In the genomic region with DNA sequence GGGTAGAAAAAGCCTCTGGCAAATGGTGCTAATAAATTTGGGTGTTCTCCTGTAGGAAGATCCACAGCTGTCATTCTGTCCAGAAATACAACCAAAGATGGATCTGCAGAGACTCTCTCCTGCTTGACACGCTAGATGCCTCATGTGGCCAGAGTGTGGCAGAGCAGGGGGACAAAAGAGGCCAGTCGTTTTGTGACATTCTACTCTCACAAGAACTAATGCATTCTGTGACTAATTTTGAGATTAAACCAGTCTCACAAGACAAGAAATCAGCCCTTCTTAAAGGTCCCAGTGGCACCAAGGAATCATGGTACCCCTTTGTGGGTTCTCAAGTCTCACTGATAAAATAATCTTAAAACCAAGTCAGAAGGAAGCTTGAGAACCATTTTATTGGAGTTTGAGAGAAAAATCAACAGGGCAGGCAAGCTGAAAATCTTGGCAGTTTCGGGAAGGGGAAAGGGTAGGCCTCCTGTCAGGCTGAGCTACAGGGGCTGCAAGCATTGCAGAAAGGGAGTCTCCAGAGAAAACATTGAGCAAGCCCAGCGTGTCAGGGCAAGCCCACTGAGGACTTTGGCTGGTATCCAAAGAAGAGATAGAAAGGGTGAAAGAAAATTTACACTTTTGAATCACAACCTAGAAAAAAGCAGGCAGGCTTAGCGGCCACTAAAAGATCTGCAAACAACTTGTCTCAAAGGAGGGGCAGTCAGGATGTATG, we compare ENCODE assay signal across 21 mouse cellular contexts. TPM values are rescaled to one million over a fixed set of nuclear protein-coding genes. Genes with fewer than 3 reads are reported as not detected.
DNase-seq lines count a peak whose midpoint lies in the region; ATAC-seq and TF ChIP-seq lines count a peak whose summit lies in the region.
"Had no signal": no experiment of that assay in that cellular context is flagged by ENCODE, and none has a peak within 500 bp of the region (broad histone marks: within the 10 kb centered on the region; RNA-seq: fewer than 3 reads in every experiment).

No protein-coding gene starts in this region.

- no peak overlapping the region for H3K4me3 ChIP-seq in layer of hippocampus, adult 2 months
- H3K4me3 ChIP-seq in testis, adult 2 months (ENCODE audit: control insufficient read depth, low read depth, low read length), result no peak overlapping the region
- no peak overlapping the region for H3K4me3 ChIP-seq in limb, embryonic 15.5 days
- no peak overlapping the region for H3K4me3 ChIP-seq in intestine, embryonic 16.5 days (ENCODE audit: low read length)
- H3K4me3 ChIP-seq in liver, postnatal 0 days (ENCODE audit: low read depth, low read length), result no peak overlapping the region
- H3K4me3 ChIP-seq: liver, embryonic 13.5 days; midbrain, embryonic 12.5 days had no signal

- H3K27ac ChIP-seq in layer of hippocampus, adult 2 months, result no peak overlapping the region
- peak overlapping the region; percentile 14; the same call in 1 of the 2 replicates for H3K27ac ChIP-seq in testis, adult 2 months (ENCODE audit: control insufficient read depth, insufficient read depth, low read depth, low read length)
- H3K27ac ChIP-seq in limb, embryonic 15.5 days, result peak overlapping the region; percentile 14; the same call in 1 of the 2 replicates
- no peak overlapping the region for H3K27ac ChIP-seq in intestine, embryonic 16.5 days (ENCODE audit: low read length)
- H3K27ac ChIP-seq in liver, postnatal 0 days (ENCODE audit: low read depth), result no peak overlapping the region
- H3K27ac ChIP-seq: liver, embryonic 13.5 days; midbrain, embryonic 12.5 days had no signal

- TF ChIP-seq CTCF in layer of hippocampus, adult 2 months (conservative IDR thresholded peaks at IDR 0.05), result 0 out of 2 replicates have a peak, but pooled peaks have one; percentile 11
- TF ChIP-seq CTCF in testis, adult 2 months (IDR thresholded peaks at IDR 0.05; ENCODE audit: control insufficient read depth, insufficient read depth, insufficient replicate concordance, low read depth, low read length), result no peak
- no peak for TF ChIP-seq CTCF in liver, postnatal 0 days (IDR thresholded peaks at IDR 0.05; ENCODE audit: low read depth)

- H3K27me3 ChIP-seq in testis, adult 2 months (ENCODE audit: control insufficient read depth, insufficient read depth, low read length), result no peaks in the 10 kb centered on the region
- no peaks in the 10 kb centered on the region for H3K27me3 ChIP-seq in limb, embryonic 15.5 days
- H3K27me3 ChIP-seq in intestine, embryonic 16.5 days (replicated peaks; ENCODE audit: control insufficient read depth, insufficient read depth, low read length), result no peaks in the 10 kb centered on the region
- H3K27me3 ChIP-seq in liver, postnatal 0 days (ENCODE audit: insufficient read depth, low read length), result no peaks in the 10 kb centered on the region
- H3K27me3 ChIP-seq: liver, embryonic 13.5 days; midbrain, embryonic 12.5 days had no signal

- H3K9ac ChIP-seq in limb, embryonic 15.5 days, result no peak overlapping the region
- no peak overlapping the region for H3K9ac ChIP-seq in intestine, embryonic 16.5 days (ENCODE audit: low read depth, low read length)
- H3K9ac ChIP-seq in liver, postnatal 0 days (replicated peaks), result no peak overlapping the region
- H3K9ac ChIP-seq: liver, embryonic 13.5 days; midbrain, embryonic 12.5 days had no signal

- WGBS in limb, embryonic 15.5 days, result 37% methylated on average over 5 of the region's 5 CpGs
- 48% methylated on average over 5 of the region's 5 CpGs for WGBS in intestine, embryonic 16.5 days
- 54% methylated on average over 5 of the region's 5 CpGs for WGBS in liver, postnatal 0 days (ENCODE audit: insufficient replicate concordance)

- no peaks in the 10 kb centered on the region for H3K9me3 ChIP-seq in limb, embryonic 15.5 days
- H3K9me3 ChIP-seq in intestine, embryonic 16.5 days (ENCODE audit: control insufficient read depth, low read length), result no peaks in the 10 kb centered on the region
- H3K9me3 ChIP-seq in liver, postnatal 0 days (ENCODE audit: low read length), result no peaks in the 10 kb centered on the region
- H3K9me3 ChIP-seq: liver, embryonic 13.5 days; midbrain, embryonic 12.5 days had no signal

- peaks cover 3% of the 10 kb centered on the region for H3K36me3 ChIP-seq in testis, adult 2 months (ENCODE audit: control insufficient read depth, insufficient read depth, low read length)
- no peaks in the 10 kb centered on the region for H3K36me3 ChIP-seq in limb, embryonic 15.5 days
- H3K36me3 ChIP-seq in intestine, embryonic 16.5 days (ENCODE audit: control insufficient read depth, insufficient read depth, low read length), result no peaks in the 10 kb centered on the region
- no peaks in the 10 kb centered on the region for H3K36me3 ChIP-seq in liver, postnatal 0 days (replicated peaks; ENCODE audit: insufficient read depth, low read length)
- H3K36me3 ChIP-seq: liver, embryonic 13.5 days; midbrain, embryonic 12.5 days had no signal

- peaks cover 5% of the 10 kb centered on the region for H3K4me1 ChIP-seq in testis, adult 2 months (ENCODE audit: control insufficient read depth, insufficient read depth, low read length)
- no peaks in the 10 kb centered on the region for H3K4me1 ChIP-seq in limb, embryonic 15.5 days
- H3K4me1 ChIP-seq in intestine, embryonic 16.5 days (ENCODE audit: control insufficient read depth, insufficient read depth, low read length), result no peaks in the 10 kb centered on the region
- no peaks in the 10 kb centered on the region for H3K4me1 ChIP-seq in liver, postnatal 0 days (ENCODE audit: insufficient read depth)
- H3K4me1 ChIP-seq: liver, embryonic 13.5 days; midbrain, embryonic 12.5 days had no signal

- no peak for DNase-seq in layer of hippocampus, adult 2 months (ENCODE audit: low spot score in 2 of 2)
- DNase-seq in layer of hippocampus, adult 8-10 months (ENCODE audit: low spot score in 2 of 2), result no peak
- DNase-seq in testis, postnatal 10 days (ENCODE audit: low spot score), result no peak
- no peak for DNase-seq in liver, postnatal 0 days
- DNase-seq: adrenal gland, postnatal 36 days; cerebellum, adult 8-10 months; gastrocnemius, postnatal 25 days; heart, postnatal 14 days; kidney, adult 18-20 months; left cerebral cortex, postnatal 4 days; liver, embryonic 13.5 days; lung, postnatal 4 days; retina, postnatal 1 day; right cerebral cortex, postnatal 4 days had no signal

- H3K4me2 ChIP-seq in limb, embryonic 15.5 days, result no peak overlapping the region
- H3K4me2 ChIP-seq in intestine, embryonic 16.5 days (ENCODE audit: low read depth, low read length), result no peak overlapping the region
- no peak overlapping the region for H3K4me2 ChIP-seq in liver, postnatal 0 days (ENCODE audit: low read depth, low read length)
- H3K4me2 ChIP-seq: heart, embryonic 11.5 days; liver, embryonic 13.5 days; midbrain, embryonic 12.5 days had no signal

- ATAC-seq in limb, embryonic 15.5 days (ENCODE audit: insufficient number of reproducible peaks, low FRiP score, low TSS enrichment, low read depth), result no peak
- no peak for ATAC-seq in intestine, embryonic 16.5 days
- no peak for ATAC-seq in liver, postnatal 0 days
- ATAC-seq: hindbrain, embryonic 16.5 days had no signal

- peak; percentile 4; the same call in 1 of the 2 replicates for TF ChIP-seq POLR2A in testis, adult 2 months (IDR thresholded peaks at IDR 0.05; ENCODE audit: control insufficient read depth, low read depth, low read length)

- no peak for TF ChIP-seq EP300 in liver, postnatal 0 days (IDR thresholded peaks at IDR 0.05; ENCODE audit: low read depth)

RNA-seq across cellular contexts. Expression of a gene that starts 50.8 kb away (rescaled TPM):
- total RNA-seq in layer of hippocampus, adult 2 months (2021), result 1 to 10 TPM; 7.7 to 8.3 TPM
- 1 to 10 TPM; 4.7 to 7.5 (median 5.5) TPM for total RNA-seq in layer of hippocampus, adult 8-10 months (2022)
- polyA plus RNA-seq in testis, adult 2 months (2012; rRNA removed), result 25.6 and 38.9 TPM in 2 replicates
- polyA plus RNA-seq in limb, embryonic 15.5 days (2015; fragmentation: Nextera tagmentation; extraction: Ambion mirVana), result 0.24 and 0.96 TPM in 2 replicates
- polyA plus RNA-seq in intestine, embryonic 16.5 days (2015; fragmentation: Nextera tagmentation; extraction: Ambion mirVana), result 0.11 TPM in 1 of 2 replicates, not detected in the other
- not detected in 2 replicates for polyA plus RNA-seq in liver, postnatal 0 days (2015; fragmentation: Nextera tagmentation; extraction: Ambion mirVana)
- total RNA-seq: common myeloid progenitor, adult 5-6 weeks had no signal
- polyA plus RNA-seq: liver, embryonic 13.5 days had no signal

Comparison
In these comparisons a context has a peak if more than half of its experiments do, and no peak if none do; other contexts are left out.
1. H3K27ac ChIP-seq: peak in testis, adult 2 months (single experiment) and limb, embryonic 15.5 days (single experiment); none in layer of hippocampus, adult 2 months (single experiment), intestine, embryonic 16.5 days (single experiment) and liver, postnatal 0 days (single experiment).
2. RNA of a gene that starts 50.8 kb away (polyA plus RNA-seq): 25.6 to 38.9 TPM in testis, adult 2 months; 0.24 to 0.96 TPM in limb, embryonic 15.5 days, 0.11 TPM in intestine, embryonic 16.5 days and not detected in liver, postnatal 0 days; every median in the first group is over 10 times any median in the second.